Mouse (Mus musculus) cerebellum, adult 11 months (tissue): ENCODE measurements at regions not wholly inside any gene's neighbourhood (a gene's known extent, or its start where the extent isn't known, plus 50 kb on each side); places are given as distances from the start of the nearest gene placed in this dataset.
A peak's percentile ranks its signal among the peaks of the same experiment; 100 is the strongest.
"Not testable (repeated sequence)": the region's sequence is repeated elsewhere in the genome, so short reads cannot be mapped to it uniquely, and the experiment has no call there.

Experiments
- DNase-seq: peaks from one replicate; pipeline ENCODE4 v3.0.0; 2022

GRCm38 (mm10) chr11:113140595-113140994 lies 358.6 kb downstream of the Sox9 start:
- no peak for DNase-seq

- DNase-seq: no peak
Measured at GRCm38 (mm10) chr11:113142816-113143215, 360.8 kb downstream of the Sox9 start.

DNA sequence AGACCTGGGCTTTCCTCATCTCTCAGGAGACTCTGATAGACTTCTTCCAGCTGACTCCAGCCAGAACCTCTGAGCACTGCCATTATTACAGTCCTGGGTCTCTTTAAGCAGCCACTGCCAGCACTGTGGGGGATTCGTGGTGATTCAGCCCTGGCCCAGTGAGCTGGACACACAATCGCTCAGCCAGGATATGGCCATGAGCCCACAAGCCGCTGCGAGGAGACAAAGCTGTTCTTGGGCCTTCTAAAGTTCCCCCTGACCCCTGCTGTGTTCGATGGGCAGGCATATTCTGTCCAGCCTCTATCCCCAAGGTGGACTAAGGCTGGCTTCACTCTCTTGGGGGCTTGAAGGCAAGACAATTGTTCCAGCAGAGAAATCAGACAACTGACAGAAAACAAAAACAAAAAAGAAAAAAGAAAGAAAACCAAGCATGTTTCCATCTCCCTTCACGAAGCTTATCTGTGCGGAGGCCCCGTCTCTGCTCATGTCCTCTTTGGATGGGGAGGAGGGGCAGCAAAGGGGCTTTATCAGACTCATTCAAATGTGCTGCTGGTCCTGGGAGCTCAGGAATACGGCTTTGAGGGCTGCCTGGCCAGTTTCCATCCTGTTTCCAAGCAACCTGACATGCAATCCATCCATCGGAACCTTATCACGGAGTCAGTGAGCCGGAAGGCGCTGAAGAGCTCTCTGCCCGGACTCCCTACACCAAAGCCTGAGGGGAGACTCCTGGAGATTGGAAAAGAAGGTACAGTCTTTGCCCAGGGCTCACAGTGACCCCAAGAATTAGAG lies 362.0 kb downstream of the Sox9 start:
- DNase-seq: peak; percentile 57

DNA sequence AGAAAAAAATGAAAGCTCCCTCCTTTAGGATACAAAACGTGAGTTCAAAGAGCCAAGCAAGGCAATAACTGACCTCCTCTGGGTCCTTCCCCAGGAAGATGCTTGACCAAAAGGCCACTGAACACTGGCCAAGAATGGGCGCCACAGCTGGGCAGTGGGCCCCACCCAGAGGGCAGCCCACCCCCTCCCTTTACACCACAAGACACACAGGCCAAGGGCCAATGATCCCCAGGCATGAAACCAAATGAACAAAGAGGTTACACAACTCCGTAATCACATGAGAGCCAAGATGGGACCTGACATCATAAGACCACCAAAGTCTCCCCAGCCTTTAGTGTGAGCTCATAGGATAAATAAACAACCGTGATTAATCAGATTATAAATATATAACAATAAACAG lies 363.7 kb downstream of the Sox9 start:
- DNase-seq: no peak

- no peak for DNase-seq
Measured at GRCm38 (mm10) chr11:113146762-113147161, 364.7 kb downstream of the Sox9 start.

GRCm38 (mm10) chr11:113147535-113148197 lies 365.6 kb downstream of the Sox9 start:
- no peak for DNase-seq

DNA sequence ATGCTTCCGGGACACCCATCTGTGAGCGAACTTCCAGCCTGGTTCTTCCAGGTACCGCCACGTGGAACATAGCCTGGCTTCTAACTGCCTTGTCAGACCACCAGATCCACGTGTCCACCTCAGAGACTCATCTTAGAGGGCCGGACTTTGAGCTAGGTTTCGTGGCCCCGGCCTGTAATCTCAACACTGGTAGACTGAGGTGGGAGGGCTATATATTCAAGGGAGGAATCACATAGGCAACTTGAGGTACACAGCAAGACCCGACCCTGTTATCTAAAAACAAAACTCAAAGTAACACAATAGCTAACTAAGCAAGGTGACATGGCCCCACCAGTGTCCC lies 366.1 kb downstream of the Sox9 start:
- no peak for DNase-seq

DNA sequence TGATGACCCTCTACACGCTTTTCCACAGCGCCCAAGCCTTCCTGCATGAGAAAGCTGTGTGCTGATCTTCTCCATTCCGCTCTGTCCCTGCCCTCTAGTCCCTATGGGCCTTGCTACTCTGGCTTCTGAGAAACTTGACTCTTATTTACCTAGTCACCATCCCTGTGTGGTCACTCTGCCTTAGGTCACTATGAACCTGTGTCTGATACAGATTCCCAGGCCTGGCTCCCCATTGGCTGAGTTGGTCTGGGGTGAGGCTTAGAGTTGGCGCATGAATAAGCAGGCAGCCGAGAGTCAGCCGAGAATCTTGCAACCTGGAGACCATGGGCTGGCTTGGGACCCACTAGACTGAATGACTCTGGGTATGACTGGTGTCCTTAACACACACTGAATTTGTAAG lies 373.5 kb downstream of the Sox9 start:
- no peak for DNase-seq

- DNase-seq: no peak
Measured at GRCm38 (mm10) chr11:113163941-113164340, 381.9 kb downstream of the Sox9 start.

- no peak for DNase-seq
Measured at GRCm38 (mm10) chr11:113164510-113164909, 382.5 kb downstream of the Sox9 start.

DNA sequence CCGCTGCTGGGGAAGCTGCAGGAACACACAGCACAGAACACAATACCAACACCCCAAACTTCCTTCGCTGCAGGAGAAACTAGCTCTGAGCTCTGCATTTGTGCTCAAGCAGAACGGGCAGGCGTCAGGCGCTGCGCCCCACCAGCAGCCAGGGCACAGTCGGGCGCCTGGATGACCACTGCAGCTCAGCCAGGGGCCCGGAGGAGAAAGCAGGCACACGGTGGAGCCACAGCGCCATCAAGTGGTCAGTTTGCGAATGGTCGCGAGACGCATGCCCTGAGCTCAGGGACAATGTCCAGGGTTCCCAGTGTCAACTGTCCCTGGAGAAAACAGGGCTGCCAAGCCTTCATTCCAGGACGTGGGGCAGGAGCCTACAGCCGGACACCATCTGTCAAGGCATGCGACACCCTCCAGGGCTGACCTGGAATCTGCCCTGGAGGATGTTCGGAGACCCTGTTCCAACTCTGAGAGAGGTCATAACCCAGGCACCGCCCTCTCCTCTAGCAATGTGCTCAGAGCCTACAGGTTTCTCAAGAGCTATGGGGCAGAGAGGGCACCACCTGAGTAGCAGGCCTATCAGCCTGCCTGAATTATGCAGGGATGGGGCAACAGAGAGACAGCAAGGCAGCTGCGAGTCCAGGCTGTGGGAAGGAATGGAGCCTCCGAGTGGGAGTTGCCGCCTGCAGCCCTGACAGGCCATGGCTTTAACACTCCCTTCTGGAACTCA lies 383.2 kb downstream of the Sox9 start:
- DNase-seq: peak; percentile 79

GRCm38 (mm10) chr11:113166517-113166916 lies 384.5 kb downstream of the Sox9 start:
- no peak for DNase-seq

DNA sequence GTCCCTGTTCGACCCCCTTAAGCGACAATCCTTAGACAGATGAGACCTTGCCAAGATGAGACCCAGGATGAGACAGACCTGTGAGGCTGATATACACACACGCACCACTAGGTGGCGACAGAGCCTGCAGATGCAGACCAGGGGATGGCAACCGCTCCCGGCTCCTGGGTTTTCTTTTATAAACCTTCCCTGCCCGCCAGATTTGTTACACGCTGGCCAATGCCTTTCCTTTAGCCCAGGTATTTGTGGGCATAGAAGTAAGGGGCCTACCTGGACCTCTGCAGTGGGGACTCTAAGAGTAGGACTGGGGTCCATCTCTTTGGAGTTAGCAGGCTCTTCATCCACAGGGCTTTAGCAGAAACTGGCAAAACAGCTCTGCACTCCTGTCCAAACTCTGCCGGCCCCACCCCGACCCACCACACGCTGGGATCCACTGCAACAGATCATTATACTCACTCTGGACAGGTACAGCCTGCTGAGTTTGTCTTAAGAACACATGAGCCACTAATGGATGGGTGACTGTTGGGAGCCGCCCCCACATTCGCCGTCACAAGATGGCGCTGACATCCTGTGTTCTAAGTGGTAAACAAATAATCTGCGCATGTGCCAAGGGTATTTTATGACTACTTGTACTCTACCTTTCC lies 390.6 kb downstream of the Sox9 start:
- DNase-seq: peak; percentile 76

GRCm38 (mm10) chr11:113173317-113173716 lies 391.3 kb downstream of the Sox9 start:
- DNase-seq: not testable (repeated sequence)

- DNase-seq: no peak
Measured at GRCm38 (mm10) chr11:113174011-113174507, 392.0 kb downstream of the Sox9 start.

DNA sequence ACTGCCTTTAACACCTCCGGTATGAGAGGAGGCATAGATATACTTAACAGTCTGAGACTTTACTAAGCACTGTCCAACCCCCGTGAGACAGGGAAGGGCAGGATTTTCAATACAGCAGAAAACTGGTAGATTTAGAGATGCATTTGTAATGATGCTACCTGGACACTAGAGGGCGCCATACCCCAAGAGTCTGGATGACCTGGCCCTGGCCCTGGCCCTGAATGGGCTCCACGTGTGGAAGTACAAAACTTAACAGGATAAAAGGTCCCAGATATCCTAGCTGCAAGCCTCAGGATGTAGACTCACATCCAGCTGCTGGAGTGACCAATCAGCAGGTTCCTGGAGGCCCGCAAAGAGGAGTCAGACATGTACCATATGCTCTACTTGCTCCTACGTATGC lies 393.3 kb downstream of the Sox9 start:
- DNase-seq: peak; percentile 46

DNA sequence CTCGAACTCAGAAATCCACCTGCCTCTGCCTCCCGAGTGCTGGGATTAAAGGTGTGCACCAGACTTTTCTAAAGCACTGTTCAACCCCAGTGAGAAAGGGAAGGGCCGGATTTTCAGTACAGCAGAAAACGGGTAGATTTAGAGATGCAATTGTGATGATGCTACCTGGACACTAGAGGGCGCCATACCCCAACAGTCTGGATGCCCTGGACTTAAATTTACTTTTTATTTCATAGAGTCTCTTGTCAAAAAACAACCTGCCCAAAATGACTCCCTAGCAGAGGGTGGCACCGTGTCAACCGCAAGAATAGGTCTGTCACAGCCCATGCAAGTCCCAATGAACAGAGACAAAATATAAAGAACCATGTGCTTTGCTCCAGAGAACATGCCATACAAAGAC lies 394.2 kb downstream of the Sox9 start:
- peak; percentile 47 for DNase-seq

- DNase-seq: no peak
Measured at GRCm38 (mm10) chr11:113178375-113178774, 396.4 kb downstream of the Sox9 start.

- DNase-seq: no peak
Measured at GRCm38 (mm10) chr11:113180008-113180407, 398.0 kb downstream of the Sox9 start.

- no peak for DNase-seq
Measured at GRCm38 (mm10) chr11:113182083-113182861, 400.2 kb downstream of the Sox9 start.

DNA sequence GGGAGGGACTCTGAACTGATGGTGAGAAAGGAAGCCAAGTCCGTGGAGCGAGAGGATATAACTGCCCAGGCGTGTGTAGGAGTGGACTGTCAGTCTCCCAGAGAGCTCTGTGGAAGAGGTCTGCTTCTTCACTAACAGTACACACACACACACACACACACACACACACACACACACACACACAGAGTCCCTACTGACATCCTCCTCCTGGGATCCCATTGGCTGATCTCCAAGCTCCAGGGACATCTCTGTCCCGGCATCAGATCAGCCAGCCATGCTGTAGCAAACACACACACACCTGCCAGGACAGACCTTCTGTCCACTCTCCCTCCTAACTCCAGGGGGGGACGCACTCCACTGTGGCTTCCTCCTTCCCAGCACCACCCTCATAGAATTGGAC lies 401.5 kb downstream of the Sox9 start:
- DNase-seq: no peak

DNA sequence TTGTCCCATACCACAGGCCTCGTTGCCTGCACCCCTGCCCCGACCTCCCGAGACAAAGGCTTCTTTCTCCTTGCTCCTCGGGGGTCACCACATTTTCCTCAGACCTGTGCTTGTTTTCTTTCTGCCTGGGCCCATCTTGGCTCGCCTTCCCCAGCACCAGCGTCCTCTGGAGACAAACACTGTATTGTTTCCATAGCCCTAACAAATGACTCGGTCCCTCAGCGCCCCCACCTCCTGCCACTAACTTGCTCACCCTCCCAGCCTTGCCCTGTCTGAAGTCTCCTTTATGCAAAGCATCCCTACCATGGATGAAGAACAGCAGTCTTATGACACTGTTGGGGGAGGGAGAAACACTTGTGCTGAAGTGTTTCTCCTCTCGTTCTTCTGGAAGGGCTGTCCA lies 402.1 kb downstream of the Sox9 start:
- no peak for DNase-seq
